Mouse (Mus musculus): ENCODE measurements around the gene Atp7b. TPM values are rescaled to one million over a fixed set of nuclear protein-coding genes. Genes with fewer than 3 reads are reported as not detected.
A peak's percentile ranks its signal among the peaks of the same experiment; 100 is the strongest.

Atp7b gene
- polyA plus RNA-seq, 1 experiment from 2014 or later = 1.2 TPM

DNA sequence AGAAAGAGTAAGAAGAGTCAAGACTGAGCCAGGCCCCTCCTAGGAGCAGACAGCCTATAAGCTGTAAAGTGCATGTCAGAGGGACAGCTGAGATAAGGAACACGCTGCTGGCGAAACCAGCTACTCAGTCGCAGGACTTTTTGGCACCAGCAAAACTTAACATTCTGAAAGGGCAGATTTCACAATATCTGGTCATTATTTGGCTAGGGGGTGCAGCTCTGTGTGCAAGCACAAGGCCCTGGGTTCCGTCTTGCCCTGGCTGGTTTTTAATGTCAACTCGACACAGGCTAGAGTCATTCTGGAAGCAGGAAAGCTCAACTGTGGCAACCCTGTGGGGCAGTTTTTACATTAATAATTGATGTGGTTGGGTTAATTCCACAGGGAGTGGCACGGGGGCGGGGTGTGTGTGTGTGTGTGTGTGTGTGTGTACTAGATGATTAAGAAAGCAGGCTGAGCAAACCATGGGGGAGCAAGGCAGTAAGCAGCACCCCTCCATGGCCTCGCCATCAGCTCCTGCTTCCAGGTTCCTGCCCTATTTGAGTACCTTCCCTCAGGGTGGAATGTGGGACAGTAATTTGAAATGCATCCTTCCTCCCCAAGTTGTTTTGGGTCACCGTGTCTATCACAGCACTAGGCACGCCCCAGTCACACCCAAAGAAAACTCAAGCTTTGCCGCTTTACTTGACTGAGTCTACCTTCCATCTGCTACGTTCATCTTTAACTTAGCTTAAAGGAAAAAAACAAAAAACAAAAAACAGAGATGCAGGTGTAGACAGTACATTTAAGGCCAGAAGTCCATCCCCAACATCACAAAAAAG is 5.2 kb downstream of the Atp7b start:
- H3K27ac ChIP-seq = no peak overlapping the region
- H3K9ac ChIP-seq = no peak overlapping the region
- no peak for ATAC-seq (ENCODE audit: insufficient number of reproducible peaks, insufficient read depth, low FRiP score, low TSS enrichment)
- peaks cover 22% of the 10 kb centered on the region for H3K27me3 ChIP-seq
- no peak overlapping the region for H3K4me3 ChIP-seq
- H3K36me3 ChIP-seq = no peaks in the 10 kb centered on the region
- no peak overlapping the region for H3K4me2 ChIP-seq (replicated peaks)
- 86% methylated on average over 12 of the region's 12 CpGs for WGBS
- H3K4me1 ChIP-seq = no peaks in the 10 kb centered on the region
- no peaks in the 10 kb centered on the region for H3K9me3 ChIP-seq

GRCm38 (mm10) chr8:22047699-22048464 is 12.2 kb downstream of the Atp7b start:
- H3K9ac ChIP-seq = no peak overlapping the region
- H3K27me3 ChIP-seq = no peaks in the 10 kb centered on the region
- no peak overlapping the region for H3K4me2 ChIP-seq (replicated peaks)
- WGBS = 72% methylated on average over 2 of the region's 2 CpGs
- no peaks in the 10 kb centered on the region for H3K4me1 ChIP-seq
- H3K9me3 ChIP-seq = no peaks in the 10 kb centered on the region
- H3K36me3 ChIP-seq = no peaks in the 10 kb centered on the region
- no peak overlapping the region for H3K27ac ChIP-seq
- no peak overlapping the region for H3K4me3 ChIP-seq
- ATAC-seq (ENCODE audit: insufficient number of reproducible peaks, insufficient read depth, low FRiP score, low TSS enrichment) = no peak

DNA sequence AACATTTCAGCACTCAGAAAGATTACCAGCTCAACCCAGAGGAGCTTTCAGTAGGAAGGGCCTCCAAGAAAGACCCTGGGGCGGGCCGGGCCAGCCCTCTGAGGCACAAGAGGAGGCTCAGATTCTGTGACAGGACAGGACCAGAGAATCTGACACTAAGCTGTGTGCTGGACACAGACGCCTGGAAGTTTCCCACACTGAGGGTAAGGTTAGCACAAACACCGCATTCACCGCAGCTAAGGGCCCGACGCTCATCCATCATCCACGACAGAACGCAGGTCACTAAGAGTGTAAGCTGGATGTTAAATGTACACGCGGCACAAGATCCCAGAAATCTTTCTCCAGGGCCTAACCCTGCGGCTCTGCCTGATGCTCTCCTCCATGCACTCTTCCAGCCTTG is 16.4 kb downstream of the Atp7b start:
- no peak overlapping the region for H3K27ac ChIP-seq
- H3K4me2 ChIP-seq (replicated peaks) = no peak overlapping the region
- H3K4me1 ChIP-seq = no peaks in the 10 kb centered on the region
- no peaks in the 10 kb centered on the region for H3K36me3 ChIP-seq
- no peaks in the 10 kb centered on the region for H3K9me3 ChIP-seq
- H3K9ac ChIP-seq = no peak overlapping the region
- H3K27me3 ChIP-seq = peaks cover 11% of the 10 kb centered on the region; the same call in 1 of the 2 replicates
- WGBS = 49% methylated on average over 12 of the region's 12 CpGs
- ATAC-seq (ENCODE audit: insufficient number of reproducible peaks, insufficient read depth, low FRiP score, low TSS enrichment) = no peak; the same call in 1 of the 2 replicates
- H3K4me3 ChIP-seq = no peak overlapping the region

DNA sequence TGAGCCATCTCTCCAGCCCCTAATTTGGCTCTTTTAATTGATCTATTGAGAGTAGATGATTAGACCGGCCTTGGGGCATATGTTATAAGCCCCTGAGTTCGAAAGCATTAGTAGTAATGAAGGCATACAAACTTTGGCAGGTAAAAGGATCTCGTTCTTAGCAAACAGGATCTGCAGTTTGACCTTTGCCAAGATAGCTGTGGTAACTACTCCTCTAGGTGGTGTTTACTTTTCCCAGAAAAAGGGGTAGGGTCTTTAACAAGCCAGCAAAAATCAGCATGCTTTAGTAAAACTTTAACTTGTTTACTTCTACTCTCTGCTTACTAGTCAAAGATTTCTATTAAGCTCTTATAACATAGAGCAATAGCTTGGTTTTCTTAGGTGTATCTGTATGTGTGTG is 17.6 kb downstream of the Atp7b start:
- Histone ChIP-seq H3K27ac (no peak overlapping the region), H3K4me2 (replicated peaks) (no peak overlapping the region), H3K9ac (no peak overlapping the region), H3K36me3 (no peaks in the 10 kb centered on the region), H3K4me3 (no peak overlapping the region), H3K9me3 (no peaks in the 10 kb centered on the region), H3K4me1 (no peaks in the 10 kb centered on the region), H3K27me3 (peaks cover 11% of the 10 kb centered on the region; the same call in 1 of the 2 replicates)
- 76% methylated on average over 3 of the region's 3 CpGs for WGBS
- ATAC-seq (ENCODE audit: insufficient number of reproducible peaks, insufficient read depth, low FRiP score, low TSS enrichment) = no peak

- no peaks in the 10 kb centered on the region for H3K4me1 ChIP-seq
- no peak for ATAC-seq (ENCODE audit: insufficient number of reproducible peaks, insufficient read depth, low FRiP score, low TSS enrichment)
Observed at GRCm38 (mm10) chr8:22040153-22040509, 20.0 kb downstream of the Atp7b start.

GRCm38 (mm10) chr8:22039468-22040152 is 20.5 kb downstream of the Atp7b start:
- no peak overlapping the region for H3K9ac ChIP-seq
- H3K4me2 ChIP-seq (replicated peaks) = 0 out of 2 replicates have a peak overlapping the region, but pooled peaks have one; percentile 11
- H3K4me1 ChIP-seq = no peaks in the 10 kb centered on the region
- 13% methylated on average over 15 of the region's 15 CpGs for WGBS
- no peak for ATAC-seq (ENCODE audit: insufficient number of reproducible peaks, insufficient read depth, low FRiP score, low TSS enrichment)
- no peaks in the 10 kb centered on the region for H3K36me3 ChIP-seq
- H3K27ac ChIP-seq = no peak overlapping the region
- no peaks in the 10 kb centered on the region for H3K9me3 ChIP-seq
- peaks cover 11% of the 10 kb centered on the region; the same call in 1 of the 2 replicates for H3K27me3 ChIP-seq
- no peak overlapping the region for H3K4me3 ChIP-seq

More at GRCm38 (mm10) chr8:22040153-22040509, 20.0 kb downstream of the Atp7b start:
- H3K4me2 ChIP-seq (replicated peaks) = no peak overlapping the region
- H3K9ac ChIP-seq = no peak overlapping the region
- WGBS = 34% methylated on average over 6 of the region's 6 CpGs
- H3K4me3 ChIP-seq = no peak overlapping the region
- H3K27ac ChIP-seq = no peak overlapping the region
- peaks cover 11% of the 10 kb centered on the region; the same call in 1 of the 2 replicates for H3K27me3 ChIP-seq
- no peaks in the 10 kb centered on the region for H3K9me3 ChIP-seq
- no peaks in the 10 kb centered on the region for H3K36me3 ChIP-seq

- H3K27me3 ChIP-seq = peaks cover 11% of the 10 kb centered on the region; the same call in 1 of the 2 replicates
- H3K36me3 ChIP-seq = no peaks in the 10 kb centered on the region
- no peaks in the 10 kb centered on the region for H3K4me1 ChIP-seq
- H3K9me3 ChIP-seq = no peaks in the 10 kb centered on the region
- 71% methylated on average over 7 of the region's 7 CpGs for WGBS
- no peak overlapping the region for H3K9ac ChIP-seq
- H3K4me2 ChIP-seq (replicated peaks) = no peak overlapping the region
- no peak overlapping the region for H3K27ac ChIP-seq
- ATAC-seq (ENCODE audit: insufficient number of reproducible peaks, insufficient read depth, low FRiP score, low TSS enrichment) = no peak
- H3K4me3 ChIP-seq = no peak overlapping the region
Observed at GRCm38 (mm10) chr8:22037022-22037421, 23.1 kb downstream of the Atp7b start.

DNA sequence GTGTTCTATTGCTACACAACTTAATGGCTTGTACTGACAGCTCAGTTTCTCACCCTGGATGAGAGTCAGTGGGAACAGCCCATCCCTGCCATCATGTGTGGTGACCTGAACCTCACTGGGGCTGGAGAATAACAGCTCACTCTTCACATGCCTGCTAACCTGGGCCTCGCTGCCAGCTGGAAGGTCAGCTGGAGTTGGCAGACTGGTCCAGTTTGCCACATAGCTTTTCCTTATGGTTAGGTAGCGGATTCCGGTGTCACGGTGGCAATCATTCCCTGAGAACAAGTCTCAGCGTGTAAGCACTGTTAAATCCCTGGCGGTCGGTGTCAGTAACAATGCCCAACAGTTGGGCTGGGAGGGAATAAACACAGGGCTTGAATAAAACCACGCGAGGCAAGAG is 24.0 kb downstream of the Atp7b start:
- H3K36me3 ChIP-seq = no peaks in the 10 kb centered on the region
- peaks cover 11% of the 10 kb centered on the region; the same call in 1 of the 2 replicates for H3K27me3 ChIP-seq
- no peak overlapping the region for H3K9ac ChIP-seq
- no peak overlapping the region for H3K4me2 ChIP-seq (replicated peaks)
- 92% methylated on average over 9 of the region's 9 CpGs for WGBS
- no peaks in the 10 kb centered on the region for H3K9me3 ChIP-seq
- H3K4me1 ChIP-seq = no peaks in the 10 kb centered on the region
- no peak for ATAC-seq (ENCODE audit: insufficient number of reproducible peaks, insufficient read depth, low FRiP score, low TSS enrichment)
- H3K4me3 ChIP-seq = no peak overlapping the region
- no peak overlapping the region for H3K27ac ChIP-seq

DNA sequence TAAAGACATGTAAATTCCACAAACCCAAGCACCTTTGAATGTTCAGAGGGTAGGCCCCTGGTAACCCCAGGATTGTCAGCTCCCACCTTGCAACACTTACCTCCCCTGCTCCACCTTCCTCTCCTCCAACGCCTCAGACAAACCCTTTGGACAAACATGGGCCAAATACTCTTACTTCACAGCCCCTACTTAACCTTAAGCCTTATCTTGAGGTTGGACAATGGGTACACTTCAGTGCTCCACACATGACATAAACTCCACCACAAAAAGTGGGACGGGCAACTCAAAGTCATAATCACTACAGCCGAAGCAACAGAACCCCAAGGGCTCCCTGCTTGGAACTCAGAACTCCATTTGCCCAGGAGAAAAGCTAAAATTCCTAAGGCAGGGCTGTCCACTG is 29.1 kb downstream of the Atp7b start:
- ATAC-seq (ENCODE audit: insufficient number of reproducible peaks, insufficient read depth, low FRiP score, low TSS enrichment) = no peak
- H3K36me3 ChIP-seq = no peaks in the 10 kb centered on the region
- no peaks in the 10 kb centered on the region for H3K27me3 ChIP-seq
- no peaks in the 10 kb centered on the region for H3K4me1 ChIP-seq
- H3K9ac ChIP-seq = no peak overlapping the region
- no peaks in the 10 kb centered on the region for H3K9me3 ChIP-seq
- no peak overlapping the region for H3K27ac ChIP-seq
- H3K4me2 ChIP-seq (replicated peaks) = no peak overlapping the region
- 84% methylated on average over 3 of the region's 3 CpGs for WGBS
- H3K4me3 ChIP-seq = no peak overlapping the region

DNA sequence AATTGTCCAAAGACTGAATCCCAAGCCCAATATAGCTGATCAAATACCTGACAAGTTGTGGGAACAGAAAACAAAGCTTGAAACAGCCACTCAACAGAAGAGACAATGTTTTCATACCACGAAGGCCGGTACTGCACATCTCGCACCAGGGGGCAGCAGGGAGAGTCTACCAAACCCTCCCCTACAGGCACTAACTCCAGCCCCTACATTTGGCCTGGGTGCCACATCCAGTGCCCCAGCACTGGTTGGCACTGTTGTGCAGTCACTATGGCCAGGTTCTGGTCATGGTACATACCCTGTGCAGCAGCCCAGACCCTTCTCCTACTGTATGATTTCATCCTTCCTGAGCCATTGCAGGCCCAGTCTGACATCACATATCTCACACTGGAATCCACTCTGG is 31.1 kb downstream of the Atp7b start:
- 82% methylated on average over 3 of the region's 3 CpGs for WGBS

DNA sequence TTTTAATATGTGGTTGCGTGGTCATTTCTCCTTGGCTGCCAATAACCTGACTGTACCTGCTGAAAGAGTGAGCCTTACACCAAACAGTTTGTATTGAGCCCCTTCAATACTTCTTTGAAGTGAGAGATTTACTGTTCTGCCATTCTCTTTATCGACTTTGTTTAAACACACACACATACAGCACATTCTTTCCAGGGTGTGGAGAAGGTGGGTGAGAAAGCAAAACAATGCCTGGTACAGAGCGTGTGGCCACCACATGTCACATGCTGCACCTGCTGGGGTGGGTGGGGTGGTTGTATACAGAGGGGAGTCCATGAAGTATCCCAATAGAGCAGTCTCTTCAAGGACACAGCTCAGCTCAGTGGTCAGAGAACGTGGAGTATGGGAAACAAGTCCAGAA is 34.9 kb downstream of the Atp7b start:
- no peak for ATAC-seq (ENCODE audit: insufficient number of reproducible peaks, insufficient read depth, low FRiP score, low TSS enrichment)
- no peak overlapping the region for H3K27ac ChIP-seq
- H3K36me3 ChIP-seq = no peaks in the 10 kb centered on the region
- no peaks in the 10 kb centered on the region for H3K9me3 ChIP-seq
- H3K4me2 ChIP-seq (replicated peaks) = no peak overlapping the region
- no peak overlapping the region for H3K9ac ChIP-seq
- WGBS = 73% methylated on average over 4 of the region's 4 CpGs
- H3K4me3 ChIP-seq = no peak overlapping the region
- H3K4me1 ChIP-seq = no peaks in the 10 kb centered on the region
- no peaks in the 10 kb centered on the region for H3K27me3 ChIP-seq

More for the DNA sequence above, 31.1 kb downstream of the Atp7b start:
- H3K4me3 ChIP-seq = no peak overlapping the region
- H3K4me1 ChIP-seq = no peaks in the 10 kb centered on the region
- H3K27me3 ChIP-seq = no peaks in the 10 kb centered on the region
- H3K9ac ChIP-seq = no peak overlapping the region
- no peaks in the 10 kb centered on the region for H3K9me3 ChIP-seq
- H3K36me3 ChIP-seq = no peaks in the 10 kb centered on the region
- H3K27ac ChIP-seq = no peak overlapping the region
- ATAC-seq (ENCODE audit: insufficient number of reproducible peaks, insufficient read depth, low FRiP score, low TSS enrichment) = no peak
- no peak overlapping the region for H3K4me2 ChIP-seq (replicated peaks)
